Mouse (Mus musculus): Measurements from ENCODE around the gene Cldn4. TPM values are rescaled to one million over a fixed set of nuclear protein-coding genes. Genes with fewer than 3 reads are reported as not detected.
A peak's percentile ranks its signal among the peaks of the same experiment; 100 is the strongest.

The Cldn4 gene
- polyA plus RNA-seq, 1 experiment from 2014 or later = 10.0 TPM

GRCm38 (mm10) chr5:134915311-134915710 is 31.4 kb downstream of the Cldn4 start, which contains the start of gene Cldn13:
Gene Cldn13 (minus strand): TSS chr5:134915526.
- Histone ChIP-seq H3K9me3 (replicated peaks) (no peaks in the 10 kb centered on the region), H3K36me3 (no peaks in the 10 kb centered on the region), H3K27me3 (ENCODE audit: low read depth, poor library complexity, severe bottlenecking) (no peaks in the 10 kb centered on the region), H3K4me1 (no peaks in the 10 kb centered on the region), H3K4me3 (0 out of 2 replicates have a peak within 1 kb of the TSS, but pooled peaks have one; percentile 3), H3K27ac (no peak within 1 kb of the TSS)
- 79% methylated on average over 8 of the region's 8 CpGs for WGBS
- DNase-seq (ENCODE audit: low spot score) = no peak

DNA sequence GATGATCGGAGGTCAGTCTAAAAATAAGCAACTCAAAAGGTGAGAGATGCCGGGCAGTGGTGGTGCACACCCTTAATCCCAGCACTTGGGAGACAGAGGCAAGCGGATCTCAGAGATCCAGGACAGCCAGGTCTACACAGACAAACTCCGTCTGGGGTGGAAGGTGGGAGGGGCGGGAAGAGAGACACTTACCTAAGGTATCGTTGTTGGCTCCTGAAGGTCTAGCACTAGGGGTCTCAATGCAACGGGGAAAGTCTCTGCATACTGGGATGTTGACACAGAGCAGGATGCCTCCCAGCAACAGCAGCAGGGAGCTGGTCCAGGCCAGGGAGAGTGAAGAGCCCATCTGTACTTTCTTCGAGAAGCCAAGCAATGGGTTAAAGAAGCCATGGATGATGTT is 32.2 kb downstream of the Cldn4 start:
- H3K36me3 ChIP-seq = no peaks in the 10 kb centered on the region
- no peaks in the 10 kb centered on the region for H3K4me1 ChIP-seq
- H3K9me3 ChIP-seq (replicated peaks) = no peaks in the 10 kb centered on the region
- no peaks in the 10 kb centered on the region for H3K27me3 ChIP-seq (ENCODE audit: low read depth, poor library complexity, severe bottlenecking)
- no peak overlapping the region for H3K27ac ChIP-seq
- WGBS = 84% methylated on average over 8 of the region's 8 CpGs
- no peak for DNase-seq (ENCODE audit: low spot score)
- 0 out of 2 replicates have a peak overlapping the region, but pooled peaks have one; percentile 3 for H3K4me3 ChIP-seq

DNA sequence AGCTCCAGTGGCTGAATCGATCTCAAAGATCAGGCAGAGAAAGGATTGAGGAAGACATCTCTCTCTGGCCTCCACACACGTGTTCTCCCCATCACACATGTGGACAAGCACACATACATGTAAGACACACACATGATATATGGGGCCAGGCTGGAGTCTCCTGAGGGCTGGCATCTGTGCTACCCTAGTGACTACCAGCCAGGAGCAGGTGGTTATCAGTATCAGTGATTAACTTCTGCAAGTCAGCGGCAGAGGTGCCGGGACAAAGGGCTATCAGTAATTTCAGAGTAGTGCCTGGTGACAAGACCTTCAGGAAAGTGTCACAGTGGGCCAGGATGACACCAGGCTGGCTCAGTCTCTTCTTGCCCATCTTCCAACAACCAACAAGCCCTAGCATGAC is 33.0 kb downstream of the Cldn4 start:
- Histone ChIP-seq H3K27me3 (ENCODE audit: low read depth, poor library complexity, severe bottlenecking) (no peaks in the 10 kb centered on the region), H3K4me3 (no peak overlapping the region), H3K4me1 (no peaks in the 10 kb centered on the region), H3K27ac (peak overlapping the region; percentile 23; the same call in 1 of the 2 replicates), H3K9me3 (replicated peaks) (no peaks in the 10 kb centered on the region), H3K36me3 (no peaks in the 10 kb centered on the region)
- DNase-seq (ENCODE audit: low spot score) = no peak
- 87% methylated on average over 4 of the region's 4 CpGs for WGBS

DNA sequence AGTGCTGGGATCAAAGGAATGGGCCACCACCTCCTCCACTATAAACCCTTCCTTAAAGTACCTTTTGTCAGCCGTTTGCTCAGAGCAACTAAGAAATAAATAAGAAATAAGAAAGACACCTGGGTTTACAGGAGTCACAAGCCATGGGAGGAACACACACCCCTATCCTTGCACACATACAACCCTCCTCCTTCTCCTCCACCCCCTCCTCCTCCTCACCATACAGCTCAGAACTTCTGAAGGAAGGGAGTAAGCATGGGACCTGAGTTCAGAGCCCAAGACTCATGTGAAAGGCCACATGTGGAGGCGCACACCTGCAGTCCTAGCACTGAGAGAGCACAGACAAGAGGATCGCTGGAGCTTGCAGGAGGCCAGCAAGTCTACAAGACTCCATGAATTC is 33.4 kb downstream of the Cldn4 start:
- H3K4me3 ChIP-seq = no peak overlapping the region
- H3K27me3 ChIP-seq (ENCODE audit: low read depth, poor library complexity, severe bottlenecking) = no peaks in the 10 kb centered on the region
- no peak for DNase-seq (ENCODE audit: low spot score)
- no peaks in the 10 kb centered on the region for H3K9me3 ChIP-seq (replicated peaks)
- H3K4me1 ChIP-seq = no peaks in the 10 kb centered on the region
- H3K27ac ChIP-seq = peak overlapping the region; percentile 23; the same call in 1 of the 2 replicates
- 82% methylated on average over 3 of the region's 3 CpGs for WGBS
- no peaks in the 10 kb centered on the region for H3K36me3 ChIP-seq

- no peaks in the 10 kb centered on the region for H3K36me3 ChIP-seq
- WGBS = 89% methylated on average over 2 of the region's 2 CpGs
- H3K4me1 ChIP-seq = no peaks in the 10 kb centered on the region
Measured at GRCm38 (mm10) chr5:134911901-134912300, 34.8 kb downstream of the Cldn4 start.

GRCm38 (mm10) chr5:134907135-134907534 is 39.6 kb downstream of the Cldn4 start:
- peak; percentile 97 for DNase-seq (ENCODE audit: low spot score)
- Histone ChIP-seq H3K4me3 (no peak overlapping the region), H3K27me3 (ENCODE audit: low read depth, poor library complexity, severe bottlenecking) (no peaks in the 10 kb centered on the region), H3K4me1 (no peaks in the 10 kb centered on the region), H3K27ac (peak overlapping the region; percentile 22; the same call in 1 of the 2 replicates), H3K9me3 (replicated peaks) (no peaks in the 10 kb centered on the region), H3K36me3 (no peaks in the 10 kb centered on the region)
- WGBS = under 1% methylated on average over 13 of the region's 13 CpGs

More at GRCm38 (mm10) chr5:134911901-134912300, 34.8 kb downstream of the Cldn4 start:
- H3K27me3 ChIP-seq (ENCODE audit: low read depth, poor library complexity, severe bottlenecking) = no peaks in the 10 kb centered on the region
- H3K9me3 ChIP-seq (replicated peaks) = no peaks in the 10 kb centered on the region
- no peak for DNase-seq (ENCODE audit: low spot score)
- no peak overlapping the region for H3K27ac ChIP-seq
- H3K4me3 ChIP-seq = no peak overlapping the region

DNA sequence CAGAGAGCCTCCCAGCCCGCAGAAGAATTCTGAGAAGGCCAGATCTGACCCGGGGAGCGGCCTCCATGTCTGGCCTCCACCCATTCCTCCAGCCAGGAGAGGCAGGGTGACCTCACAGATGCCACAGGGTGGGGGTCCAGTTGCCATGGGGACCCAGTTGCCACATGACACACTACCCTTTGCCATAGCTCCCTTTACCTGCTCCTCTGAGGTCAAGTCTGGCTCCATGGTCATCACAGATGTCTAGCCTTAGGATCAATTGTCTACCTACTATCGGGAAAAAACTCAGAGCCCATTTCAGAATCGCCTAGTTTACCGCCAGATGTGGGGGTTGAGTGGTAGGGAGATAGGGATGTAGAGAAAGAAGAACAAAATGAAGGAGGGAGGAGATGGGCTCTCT is 40.1 kb downstream of the Cldn4 start, which contains the start of gene Tmem270:
TSS of gene Tmem270 (minus strand) at position 101 of the 400 bp plus-strand sequence.
- Histone ChIP-seq H3K9me3 (replicated peaks) (no peaks in the 10 kb centered on the region), H3K36me3 (no peaks in the 10 kb centered on the region), H3K27ac (peak within 1 kb of the TSS; percentile 22; the same call in 1 of the 2 replicates), H3K27me3 (ENCODE audit: low read depth, poor library complexity, severe bottlenecking) (no peaks in the 10 kb centered on the region), H3K4me3 (no peak within 1 kb of the TSS), H3K4me1 (peaks cover 2% of the 10 kb centered on the region)
- no peak for DNase-seq (ENCODE audit: low spot score)
- 81% methylated on average over 6 of the region's 6 CpGs for WGBS

DNA sequence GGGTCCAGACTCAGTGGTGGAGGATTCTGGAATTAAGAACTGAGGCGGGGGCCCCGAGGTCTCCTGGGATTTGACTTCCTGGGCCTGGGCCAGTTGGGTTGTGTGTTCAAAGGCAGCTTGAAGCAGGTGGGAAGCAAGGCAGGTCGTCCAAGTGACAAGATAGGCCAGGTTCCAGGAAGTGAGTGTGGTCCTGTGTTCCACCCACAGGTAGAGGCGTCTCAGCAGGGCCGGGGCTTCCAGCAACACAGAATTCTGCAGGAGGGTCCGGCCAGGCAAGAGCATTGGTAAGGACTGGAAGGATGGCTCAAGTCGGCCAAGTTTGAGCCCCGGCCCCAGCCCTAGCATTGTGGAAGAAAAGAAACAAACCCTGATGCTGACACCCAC is 45.1 kb downstream of the Cldn4 start:
- Histone ChIP-seq H3K27me3 (ENCODE audit: low read depth, poor library complexity, severe bottlenecking) (no peaks in the 10 kb centered on the region), H3K4me1 (peaks cover 35% of the 10 kb centered on the region), H3K27ac (peak overlapping the region; percentile 19; the same call in 1 of the 2 replicates), H3K36me3 (no peaks in the 10 kb centered on the region), H3K9me3 (replicated peaks) (no peaks in the 10 kb centered on the region), H3K4me3 (no peak overlapping the region)
- WGBS = 76% methylated on average over 8 of the region's 8 CpGs
- no peak for DNase-seq (ENCODE audit: low spot score)

- no peaks in the 10 kb centered on the region for H3K27me3 ChIP-seq (ENCODE audit: low read depth, poor library complexity, severe bottlenecking)
- WGBS = 47% methylated on average over 12 of the region's 12 CpGs
- H3K36me3 ChIP-seq = no peaks in the 10 kb centered on the region
- no peak overlapping the region for H3K4me3 ChIP-seq
- peaks cover 40% of the 10 kb centered on the region for H3K4me1 ChIP-seq
- DNase-seq (ENCODE audit: low spot score) = peak; percentile 56
- no peaks in the 10 kb centered on the region for H3K9me3 ChIP-seq (replicated peaks)
- H3K27ac ChIP-seq = peak overlapping the region; percentile 19; the same call in 1 of the 2 replicates
Measured at GRCm38 (mm10) chr5:134901012-134901643, 45.6 kb downstream of the Cldn4 start.

DNA sequence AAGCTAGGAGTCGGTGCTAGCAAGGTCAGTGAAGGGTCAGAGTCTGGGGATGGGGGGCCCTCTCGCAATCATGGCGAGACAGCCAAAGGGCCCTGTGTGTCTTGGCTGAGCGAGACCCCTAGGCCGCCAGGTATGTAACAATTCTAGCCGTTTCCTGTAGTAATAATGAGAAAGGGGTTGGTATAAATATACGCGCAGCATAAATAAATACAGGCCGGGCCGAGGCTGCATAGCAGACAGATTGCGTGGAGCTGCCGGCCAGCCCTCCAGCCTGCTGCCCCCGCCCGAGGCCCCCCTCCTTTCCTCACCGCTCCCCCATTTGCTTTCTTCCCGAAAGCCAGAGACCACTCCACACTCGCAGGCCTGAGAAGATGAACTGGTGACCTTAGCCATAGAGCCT is 49.1 kb downstream of the Cldn4 start:
- Histone ChIP-seq H3K9me3 (replicated peaks) (no peaks in the 10 kb centered on the region), H3K4me3 (no peak overlapping the region), H3K36me3 (no peaks in the 10 kb centered on the region), H3K27me3 (ENCODE audit: low read depth, poor library complexity, severe bottlenecking) (no peaks in the 10 kb centered on the region), H3K27ac (peak overlapping the region; percentile 15), H3K4me1 (peaks cover 55% of the 10 kb centered on the region)
- WGBS = 79% methylated on average over 17 of the region's 17 CpGs
- DNase-seq (ENCODE audit: low spot score) = no peak

- Histone ChIP-seq H3K4me1 (peaks cover 55% of the 10 kb centered on the region), H3K9me3 (replicated peaks) (no peaks in the 10 kb centered on the region), H3K27me3 (ENCODE audit: low read depth, poor library complexity, severe bottlenecking) (no peaks in the 10 kb centered on the region), H3K36me3 (no peaks in the 10 kb centered on the region), H3K27ac (peak overlapping the region; percentile 15), H3K4me3 (no peak overlapping the region)
- DNase-seq (ENCODE audit: low spot score) = no peak
- 83% methylated on average over 8 of the region's 8 CpGs for WGBS
Measured at GRCm38 (mm10) chr5:134896965-134897364, 49.8 kb downstream of the Cldn4 start.

DNA sequence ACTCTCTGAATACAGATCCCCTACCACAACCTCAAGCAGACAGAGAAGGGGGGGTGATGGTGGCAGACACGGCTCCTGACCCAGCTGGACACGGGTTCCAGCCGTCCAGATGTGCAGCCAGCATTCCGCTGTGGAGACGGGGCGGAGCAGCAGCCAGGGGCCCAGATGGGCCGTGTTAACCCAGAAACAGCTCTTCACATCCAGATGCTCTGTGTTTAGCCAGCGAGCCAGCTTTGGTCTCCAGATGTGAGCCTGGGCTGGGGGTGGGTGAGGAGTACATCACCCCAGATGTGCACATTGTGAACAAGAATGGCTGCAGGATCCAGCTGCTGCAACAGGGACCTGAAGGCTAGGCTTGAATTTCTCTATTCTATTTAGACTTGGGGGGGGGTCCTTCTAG is 51.4 kb downstream of the Cldn4 start:
- Histone ChIP-seq H3K27ac (peak overlapping the region; percentile 75), H3K9me3 (replicated peaks) (no peaks in the 10 kb centered on the region), H3K36me3 (no peaks in the 10 kb centered on the region), H3K4me1 (peaks cover 55% of the 10 kb centered on the region), H3K27me3 (ENCODE audit: low read depth, poor library complexity, severe bottlenecking) (no peaks in the 10 kb centered on the region), H3K4me3 (no peak overlapping the region)
- WGBS = 23% methylated on average over 8 of the region's 8 CpGs
- peak; percentile 86 for DNase-seq (ENCODE audit: low spot score)
